Mouse (Mus musculus): ENCODE results near the gene Cntn5.

DNA sequence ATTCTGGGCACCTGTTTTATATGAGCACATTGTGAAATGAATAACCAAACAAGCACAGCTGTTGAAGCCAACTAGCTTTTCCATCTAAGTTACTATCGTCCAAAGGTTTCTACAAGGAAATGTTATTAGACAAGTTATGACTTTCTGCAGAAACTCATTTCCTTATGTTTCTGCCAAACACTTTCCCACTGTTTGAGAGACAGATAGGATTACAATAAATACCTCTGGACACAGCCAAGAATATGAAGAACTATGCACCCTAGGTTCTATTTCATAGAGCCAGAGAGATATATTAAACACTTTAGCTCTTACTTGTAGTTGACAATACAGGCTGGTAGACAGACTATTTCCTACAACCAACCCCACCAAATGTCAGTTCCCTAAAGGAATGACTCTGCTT is 383.5 kb downstream of the Cntn5 start:
- TF ChIP-seq CTCF (conservative IDR thresholded peaks at IDR 0.05; ENCODE audit: low read length): no peak
- no peak for TF ChIP-seq NANOG (IDR thresholded peaks at IDR 0.05; ENCODE audit: borderline replicate concordance, low read length)
- TF ChIP-seq POU5F1 (IDR thresholded peaks at IDR 0.05; ENCODE audit: borderline replicate concordance, low read length): no peak
